Mouse (Mus musculus): ENCODE data around the gene Rbl2.

- TF ChIP-seq POLR2A (IDR thresholded peaks at IDR 0.05; ENCODE audit: low read depth, low read length) (no peak), CTCF (IDR thresholded peaks at IDR 0.05; ENCODE audit: extremely low read depth, insufficient read depth, insufficient read length, insufficient replicate concordance) (no peak)
Observed at GRCm38 (mm10) chr8:91134070-91134475, 64.2 kb downstream of the Rbl2 start.
